Mouse (Mus musculus) liver, embryonic 14.5 days (tissue): ENCODE results near the gene Rbm34.

Experiments
- CTCF ChIP-seq: IDR thresholded peaks from 2 replicates; pipeline ENCODE4 v1.5.1; 2016; ENCODE audit warnings: antibody characterized with exemption, low read depth, control low read depth
- EP300 ChIP-seq: IDR thresholded peaks from 2 replicates; pipeline ENCODE4 v1.6.1; 2016; ENCODE audit warnings: antibody characterized with exemption, low read depth

GRCm38 (mm10) chr8:126946444-126946843 is 24.4 kb downstream of the Rbm34 start:
- TF ChIP-seq CTCF (no peak), EP300 (no peak)
